Mouse (Mus musculus) CH12.LX (cell line): ENCODE results near the gene Ric1. TPM values are rescaled to one million over a fixed set of nuclear protein-coding genes. Genes with fewer than 3 reads are reported as not detected.

ENCODE experiments used
- DNase-seq: peaks from one replicate; pipeline ENCODE4 v3.0.0-alpha.2; 2013; ENCODE audit errors: extremely low read depth
- H3K27ac ChIP-seq: 2 replicates; pipeline ENCODE4 v1.5.1; 2012; ENCODE audit warnings: low read depth, mild to moderate bottlenecking, control low read depth, moderate library complexity; ENCODE audit not compliant: insufficient read depth
- H3K27me3 ChIP-seq: replicated peaks from 2 replicates; pipeline ENCODE3; 2012; ENCODE audit warnings: inconsistent platforms
- H3K36me3 ChIP-seq, 2 experiments: replicated peaks in 1 of 2; 2 replicates each; pipeline versions ENCODE3 to v1.6.1; 2012; ENCODE audit warnings: inconsistent platforms in 1 of 2, low read length in 1 of 2, mild to moderate bottlenecking in 1 of 2, mixed read lengths in 1 of 2, moderate library complexity in 1 of 2; ENCODE audit not compliant: control insufficient read depth in 1 of 2, insufficient read depth in 1 of 2
- H3K4me1 ChIP-seq, 2 experiments: 2 replicates each; pipeline ENCODE4 v1.6.1; 2012; ENCODE audit warnings: inconsistent platforms in 1 of 2, moderate library complexity in 1 of 2; ENCODE audit not compliant: insufficient read depth in 2 of 2, control insufficient read depth in 1 of 2
- H3K4me2 ChIP-seq: 2 replicates; pipeline ENCODE4 v1.6.1; 2012; ENCODE audit warnings: low read depth, mild to moderate bottlenecking, control low read depth; ENCODE audit not compliant: poor library complexity, insufficient read depth, severe bottlenecking
- H3K4me3 ChIP-seq, 3 experiments: fragments of 150-350 bp in 1 of 3; sonication (generic) in 1 of 3; replicated peaks in 1 of 3; 2 replicates each; pipeline versions ENCODE3 to v1.5.1; 2011 to 2012; ENCODE audit warnings: low read depth in 2 of 3, low read length in 2 of 3, mild to moderate bottlenecking in 2 of 3, moderate library complexity in 2 of 3, control low read depth in 1 of 3, improper control_type of control experiment in 1 of 3, inconsistent platforms in 1 of 3, mixed read lengths in 1 of 3; ENCODE audit not compliant: poor library complexity in 1 of 3
- H3K79me2 ChIP-seq: replicated peaks from 2 replicates; pipeline ENCODE4 v1.6.1; 2012; ENCODE audit warnings: mild to moderate bottlenecking, moderate library complexity; ENCODE audit not compliant: control insufficient read depth, poor library complexity, insufficient read depth, severe bottlenecking; ENCODE audit errors: extremely low read depth
- H3K9ac ChIP-seq: 2 replicates; pipeline ENCODE4 v1.6.1; 2012; ENCODE audit warnings: low read depth, mild to moderate bottlenecking, control low read depth, moderate library complexity; ENCODE audit not compliant: insufficient read depth
- H3K9me3 ChIP-seq: replicated peaks from 2 replicates; pipeline ENCODE3; 2012; ENCODE audit warnings: low read length, inconsistent platforms, mixed read lengths
- BHLHE40 ChIP-seq: IDR thresholded peaks from 2 replicates; pipeline ENCODE4 v1.6.1; 2011; ENCODE audit warnings: mild to moderate bottlenecking, low read depth, low read length, improper control_type of control experiment
- E2F4 ChIP-seq: IDR thresholded peaks from 2 replicates; pipeline ENCODE4 v1.6.1; 2011; ENCODE audit warnings: low read depth, low read length, improper control_type of control experiment; ENCODE audit not compliant: insufficient replicate concordance
- ELF1 ChIP-seq: IDR thresholded peaks from 2 replicates; pipeline ENCODE4 v1.6.1; 2014; ENCODE audit warnings: low read depth, mild to moderate bottlenecking, inconsistent platforms, low read length, improper control_type of control experiment
- ETS1 ChIP-seq: conservative IDR thresholded peaks from 2 replicates; pipeline ENCODE4 v1.6.1; 2012; ENCODE audit warnings: low read depth, mild to moderate bottlenecking, inconsistent platforms, low read length, improper control_type of control experiment, moderate library complexity
- HCFC1 ChIP-seq: IDR thresholded peaks from 2 replicates; pipeline ENCODE4 v1.6.1; 2012; ENCODE audit warnings: low read depth, mild to moderate bottlenecking, inconsistent platforms, low read length, improper control_type of control experiment
- KAT2A ChIP-seq: IDR thresholded peaks from 2 replicates; pipeline ENCODE4 v1.6.1; 2012; ENCODE audit warnings: low read length, improper control_type of control experiment, inconsistent platforms; ENCODE audit not compliant: insufficient replicate concordance
- MEF2A ChIP-seq: IDR thresholded peaks from 2 replicates; pipeline ENCODE4 v1.6.1; 2014; ENCODE audit warnings: low read depth, mild to moderate bottlenecking, inconsistent platforms, low read length, improper control_type of control experiment, borderline replicate concordance
- MXI1 ChIP-seq: IDR thresholded peaks from 2 replicates; pipeline ENCODE4 v1.6.1; 2011; ENCODE audit warnings: mild to moderate bottlenecking, low read depth, low read length, improper control_type of control experiment
- MYC ChIP-seq: IDR thresholded peaks from 2 replicates; pipeline ENCODE4 v1.6.1; 2011; ENCODE audit warnings: low read depth, mild to moderate bottlenecking, improper control_type of control experiment, low read length
- PAX5 ChIP-seq: IDR thresholded peaks from 2 replicates; pipeline ENCODE4 v1.6.1; 2012; ENCODE audit warnings: low read length, inconsistent platforms, mixed read lengths
- SIN3A ChIP-seq: IDR thresholded peaks from 2 replicates; pipeline ENCODE4 v1.6.1; 2012; ENCODE audit warnings: low read length, improper control_type of control experiment, inconsistent platforms
- UBTF ChIP-seq: IDR thresholded peaks from 2 replicates; pipeline ENCODE4 v1.6.1; 2012; ENCODE audit warnings: low read depth, mild to moderate bottlenecking, inconsistent platforms, low read length, improper control_type of control experiment, moderate library complexity
- USF1 ChIP-seq: IDR thresholded peaks from 2 replicates; pipeline ENCODE4 v1.6.1; 2014; ENCODE audit warnings: low read depth, mild to moderate bottlenecking, inconsistent platforms, low read length, improper control_type of control experiment
- USF2 ChIP-seq: conservative IDR thresholded peaks from 2 replicates; pipeline ENCODE4 v1.6.1; 2011; ENCODE audit warnings: low read depth, low read length, improper control_type of control experiment
- ZNF384 ChIP-seq: IDR thresholded peaks from 2 replicates; pipeline ENCODE4 v1.6.1; 2012; ENCODE audit warnings: low read depth, low read length, improper control_type of control experiment, inconsistent platforms
- dilution Hi-C: fragments of 300-500 bp; cut with MboI; formaldehyde crosslinking; loops from 2 replicates; pipeline ENCODE4 v1.14.3; 2020; ENCODE audit warnings: low sequenced_read_pairs; ENCODE audit not compliant: extremely low pct_unique_long_range_greater_than_20kb, extremely low pct_ligation_motif_present
- in situ Hi-C: fragments of 300-500 bp; cut with MboI; formaldehyde crosslinking; loops from 3 replicates; pipeline ENCODE4 v1.14.3; 2019; ENCODE audit warnings: low sequenced_read_pairs, low pct_ligation_motif_present, low pct_unique_long_range_greater_than_20kb, mixed read lengths
- polyA plus RNA-seq: library from polyadenylated mRNA; unstranded; fragments of >175 nt; gene quantifications from 2 replicates; pipeline ENCODE4 v1.2.1, GENCODE M21; 2012; ENCODE audit warnings: low read depth; ENCODE audit not compliant: insufficient read length
- total RNA-seq, 2 experiments: library from RNA; depleted of rRNA; stranded (reverse); fragments of 300-350 nt in 1 of 2; fragments of >200 nt in 1 of 2; gene quantifications; 2 replicates each; pipeline ENCODE4 v1.2.3; 2012 to 2014

Ric1 gene
- total and polyA plus RNA-seq, 3 experiments, result 11.2 to 17.9 (median 16.3) TPM

DNA sequence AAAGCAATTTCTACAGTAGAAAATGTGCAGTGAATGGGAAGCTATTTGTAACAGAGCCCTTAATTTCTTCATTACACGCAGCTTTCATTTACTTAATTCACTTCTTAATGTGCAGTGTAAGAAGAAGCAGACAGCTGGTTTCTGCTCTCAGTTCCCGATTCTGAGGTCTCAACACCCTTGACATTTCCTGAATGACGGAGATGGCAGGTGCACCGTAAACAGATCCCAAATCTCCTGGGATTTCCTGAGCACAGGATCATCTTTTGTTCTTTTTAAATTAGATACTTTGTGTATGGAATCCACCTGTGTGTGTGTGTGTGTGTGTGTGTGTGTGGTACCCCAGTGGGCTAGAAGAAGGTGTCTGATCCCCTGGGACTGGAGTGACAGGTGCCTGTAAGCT is 27.6 kb upstream of the Ric1 start (continued):
- TF ChIP-seq HCFC1, result no peak
- TF ChIP-seq KAT2A, result no peak
- no peak for TF ChIP-seq MXI1
- TF ChIP-seq SIN3A, result no peak
- no peak for TF ChIP-seq ELF1
- no peak for TF ChIP-seq PAX5
- TF ChIP-seq UBTF, result no peak

DNA sequence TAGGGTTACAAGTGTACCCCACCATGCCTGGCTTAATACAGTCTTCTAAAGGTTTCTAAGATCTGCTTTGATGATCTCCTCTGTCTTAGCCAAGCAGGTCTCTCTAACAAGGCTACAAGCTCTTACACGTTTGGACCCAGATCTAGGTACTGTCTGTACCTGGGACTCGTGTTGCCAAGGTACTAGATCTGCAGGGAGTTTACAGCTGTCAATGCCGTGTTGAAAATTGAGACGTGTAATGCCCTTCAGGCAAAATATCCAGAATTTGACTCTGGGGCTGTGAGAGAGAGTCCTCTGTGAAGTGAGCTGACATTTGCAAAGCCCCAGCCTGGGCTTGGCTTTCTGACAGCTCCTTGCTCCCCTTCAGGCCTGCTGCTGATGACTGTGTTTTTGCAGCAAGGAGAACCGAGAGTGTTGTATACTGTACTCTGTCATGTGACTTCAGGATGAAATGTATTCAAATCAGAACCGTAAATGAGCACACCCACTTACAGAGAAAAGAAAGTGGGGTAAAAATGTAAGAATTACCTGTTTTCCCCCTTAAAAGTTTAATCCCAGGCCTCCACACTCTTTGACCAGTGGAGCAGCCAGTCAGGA is 26.0 kb upstream of the Ric1 start:
- no peaks in the 10 kb centered on the region for H3K36me3 ChIP-seq
- H3K9ac ChIP-seq, result no peak overlapping the region
- TF ChIP-seq ZNF384 (no peak), BHLHE40 (peak; percentile 62), USF2 (peak; percentile 38; the same call in 1 of the 2 replicates), USF1 (peak; percentile 40), ETS1 (0 out of 2 replicates have a peak, but pooled peaks have one; percentile 15), MEF2A (no peak)
- no peaks in the 10 kb centered on the region for H3K9me3 ChIP-seq
- no peak overlapping the region for H3K27ac ChIP-seq
- H3K27me3 ChIP-seq, result no peaks in the 10 kb centered on the region
- no peak overlapping the region for H3K4me3 ChIP-seq
- no peaks in the 10 kb centered on the region for H3K79me2 ChIP-seq
- in situ Hi-C loops (no loop called here), dilution Hi-C loops (no loop called here)
- DNase-seq, result no peak
- no peak overlapping the region for H3K4me2 ChIP-seq
- H3K4me1 ChIP-seq, result peaks cover 8 to 56% of the 10 kb centered on the region in 2 experiments; a peak in 3 of 4 replicates

DNA sequence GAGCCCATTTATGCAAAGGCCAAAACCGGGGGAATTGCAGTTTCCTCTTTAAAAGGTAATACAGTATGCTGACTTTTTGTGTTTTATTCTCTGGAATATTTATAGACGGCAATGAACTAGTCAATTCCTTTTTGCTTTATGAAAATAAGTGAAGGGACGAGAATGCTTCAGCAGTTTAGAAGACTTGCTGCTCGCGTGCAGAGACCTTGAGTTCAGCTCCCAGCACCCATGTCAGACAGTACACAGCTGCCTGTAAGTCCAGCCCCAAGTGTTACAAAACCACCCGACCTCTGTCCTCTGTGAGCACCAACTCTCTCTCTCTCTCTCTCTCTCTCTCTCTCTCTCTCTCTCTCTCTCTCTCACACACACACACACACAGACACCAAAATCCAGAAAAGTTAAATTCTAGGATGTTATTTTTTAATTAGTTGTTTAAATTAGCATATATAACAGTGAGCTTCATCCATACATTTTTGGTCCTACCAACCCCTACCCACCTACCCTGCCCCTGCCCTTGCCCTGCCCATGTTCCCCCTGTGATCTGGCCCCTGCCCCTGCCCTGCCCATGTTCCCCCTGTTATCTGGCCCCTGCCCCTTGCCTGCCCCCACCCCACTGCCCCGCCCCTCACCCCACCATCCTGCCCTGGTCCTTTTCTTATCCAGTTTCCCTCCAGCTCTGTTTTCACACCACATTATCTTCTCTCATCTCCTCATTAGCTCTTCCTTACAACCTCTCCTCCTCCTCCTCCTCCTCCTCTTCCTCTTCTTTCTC is 25.1 kb upstream of the Ric1 start:
- H3K4me3 ChIP-seq, result no peak overlapping the region
- H3K36me3 ChIP-seq, result no peaks in the 10 kb centered on the region
- TF ChIP-seq MYC, result no peak
- no peak for TF ChIP-seq USF1
- TF ChIP-seq BHLHE40, result no peak
- no peak for TF ChIP-seq UBTF
- TF ChIP-seq E2F4, result no peak
- dilution Hi-C loops, result no loop called here
- H3K27ac ChIP-seq, result no peak overlapping the region
- in situ Hi-C loops, result no loop called here
- H3K27me3 ChIP-seq, result no peaks in the 10 kb centered on the region
- H3K4me2 ChIP-seq, result no peak overlapping the region
- DNase-seq, result no peak
- H3K9ac ChIP-seq, result no peak overlapping the region
- no peaks in the 10 kb centered on the region for H3K79me2 ChIP-seq
- no peaks in the 10 kb centered on the region for H3K9me3 ChIP-seq
- peaks cover 8 to 55% of the 10 kb centered on the region in 2 experiments; a peak in 3 of 4 replicates for H3K4me1 ChIP-seq
